Mouse (Mus musculus): ENCODE results near the gene Fbxw15. TPM values are rescaled to one million over a fixed set of nuclear protein-coding genes. Genes with fewer than 3 reads are reported as not detected.
"Not testable (repeated sequence)": the region's sequence is repeated elsewhere in the genome, so short reads cannot be mapped to it uniquely, and the experiment has no call there.

The Fbxw15 gene
- polyA plus RNA-seq (2012; rRNA removed), result not detected in 2 replicates

DNA sequence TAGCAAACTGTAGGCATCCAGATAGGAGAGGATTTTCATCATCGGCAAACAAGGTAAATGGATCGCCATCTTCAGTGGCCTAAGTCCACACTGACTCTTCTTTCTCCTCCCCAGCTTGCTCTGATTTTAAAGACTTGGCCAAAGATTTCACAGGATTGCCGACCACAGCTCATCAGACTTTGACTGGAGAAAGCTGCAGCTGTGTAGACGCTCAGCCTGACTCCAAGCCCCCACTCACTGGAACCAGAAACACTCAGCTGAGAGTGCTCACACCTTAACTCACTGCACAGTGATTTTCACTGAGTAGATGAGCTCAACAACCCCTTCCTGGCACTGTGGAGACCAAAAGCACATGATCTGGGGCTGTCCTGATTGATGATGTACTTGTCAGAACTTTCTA, at the start of gene Fbxw15:
Gene Fbxw15 (minus strand): TSS at position 101 of the 400 bp plus-strand sequence.
- H3K27me3 ChIP-seq (ENCODE audit: control insufficient read depth, insufficient read depth, low read length); DNase-seq (ENCODE audit: low read depth in 1 of 2, low spot score in 2 of 2); H3K27ac ChIP-seq (ENCODE audit: insufficient read depth, low read length); H3K36me3 ChIP-seq (ENCODE audit: control insufficient read depth, insufficient read depth, low read length); H3K4me3 ChIP-seq (ENCODE audit: extremely low read depth, insufficient read depth, insufficient read length); H3K4me1 ChIP-seq (ENCODE audit: control insufficient read depth, insufficient read depth, insufficient read length): not testable (repeated sequence)
- WGBS, result 85% methylated on average over 4 of the region's 4 CpGs

DNA sequence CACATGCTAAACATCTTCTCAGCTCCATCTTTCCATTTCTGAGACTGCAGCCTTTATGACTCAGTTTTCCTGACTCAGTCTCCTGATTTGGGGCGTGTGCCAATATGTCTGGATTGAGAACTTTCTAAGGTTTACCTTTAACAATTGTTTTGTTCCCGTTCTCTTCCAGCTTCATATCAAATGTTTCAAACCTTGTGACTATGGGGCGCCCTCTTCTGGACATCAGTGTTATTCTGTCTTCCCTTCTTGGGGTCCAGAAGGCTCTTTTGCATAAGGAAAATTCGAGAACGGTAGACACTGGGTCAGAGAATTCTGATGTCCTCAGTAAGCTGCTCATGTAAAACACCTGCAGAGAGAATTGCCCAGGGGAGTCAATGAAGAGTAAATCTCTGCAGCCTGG, 38.8 kb upstream of the Fbxw15 start:
- H3K4me3 ChIP-seq (ENCODE audit: extremely low read depth, insufficient read depth, insufficient read length); H3K27me3 ChIP-seq (ENCODE audit: control insufficient read depth, insufficient read depth, low read length); H3K27ac ChIP-seq (ENCODE audit: insufficient read depth, low read length); H3K4me1 ChIP-seq (ENCODE audit: control insufficient read depth, insufficient read depth, insufficient read length); H3K36me3 ChIP-seq (ENCODE audit: control insufficient read depth, insufficient read depth, low read length); DNase-seq (ENCODE audit: low read depth in 1 of 2, low spot score in 2 of 2): not testable (repeated sequence)
- 37% methylated on average over 5 of the region's 5 CpGs for WGBS

DNA sequence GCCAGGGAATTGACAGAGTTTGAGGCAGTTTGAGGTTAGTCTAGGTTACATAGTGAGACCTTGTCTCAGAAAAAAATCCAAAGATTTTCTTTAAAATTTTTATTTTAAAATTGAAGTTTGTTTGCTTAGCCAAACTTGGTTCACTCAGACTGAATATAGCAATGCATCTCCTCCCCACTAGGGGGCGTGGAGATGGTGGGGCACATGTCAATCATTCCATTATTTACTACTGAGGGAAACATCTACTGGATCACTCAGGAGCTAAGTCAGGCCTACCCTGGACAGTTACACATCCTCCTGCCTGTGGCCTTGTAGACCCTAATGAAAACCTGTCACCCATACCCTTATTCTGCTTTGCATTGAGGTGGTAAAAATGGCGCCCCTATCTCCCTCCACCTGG, 34.1 kb upstream of the Fbxw15 start:
- not testable (repeated sequence) for H3K27me3 ChIP-seq (ENCODE audit: control insufficient read depth, insufficient read depth, low read length); H3K4me3 ChIP-seq (ENCODE audit: extremely low read depth, insufficient read depth, insufficient read length); H3K36me3 ChIP-seq (ENCODE audit: control insufficient read depth, insufficient read depth, low read length); H3K4me1 ChIP-seq (ENCODE audit: control insufficient read depth, insufficient read depth, insufficient read length); H3K27ac ChIP-seq (ENCODE audit: insufficient read depth, low read length); DNase-seq (ENCODE audit: low read depth in 1 of 2, low spot score in 2 of 2)
- 50% methylated on average over 2 of the region's 2 CpGs for WGBS

DNA sequence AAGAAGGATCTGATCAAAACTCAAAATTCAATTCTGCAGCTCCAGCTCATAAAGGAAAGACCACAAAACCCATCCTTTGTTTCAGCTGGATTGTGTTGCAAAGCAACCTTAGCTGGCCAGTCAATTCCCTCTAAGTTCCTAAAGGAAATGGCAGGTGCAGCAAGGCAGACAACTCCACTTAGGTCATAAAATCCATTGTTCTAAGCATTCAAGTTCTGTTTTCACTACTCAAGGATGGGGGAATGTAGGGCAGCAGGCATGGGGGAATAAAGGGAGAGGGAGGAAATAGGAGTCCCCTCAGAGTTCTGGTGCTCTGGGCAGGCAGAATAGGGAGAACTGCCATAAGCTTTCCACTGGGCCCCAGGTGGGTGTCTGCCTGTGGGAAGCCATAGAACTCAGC, 29.2 kb upstream of the Fbxw15 start:
- Histone ChIP-seq H3K4me1 (ENCODE audit: control insufficient read depth, insufficient read depth, insufficient read length) (no peaks in the 10 kb centered on the region), H3K27me3 (ENCODE audit: control insufficient read depth, insufficient read depth, low read length) (no peaks in the 10 kb centered on the region), H3K27ac (ENCODE audit: insufficient read depth, low read length) (no peak overlapping the region), H3K4me3 (ENCODE audit: extremely low read depth, insufficient read depth, insufficient read length) (no peak overlapping the region), H3K36me3 (ENCODE audit: control insufficient read depth, insufficient read depth, low read length) (no peaks in the 10 kb centered on the region)
- TF ChIP-seq CTCF (IDR thresholded peaks at IDR 0.05; ENCODE audit: extremely low read depth, insufficient read depth, insufficient read length, insufficient replicate concordance) (no peak), POLR2A (IDR thresholded peaks at IDR 0.05; ENCODE audit: low read depth, low read length) (no peak)
- no peak for DNase-seq (ENCODE audit: low read depth in 1 of 2, low spot score in 2 of 2)

DNA sequence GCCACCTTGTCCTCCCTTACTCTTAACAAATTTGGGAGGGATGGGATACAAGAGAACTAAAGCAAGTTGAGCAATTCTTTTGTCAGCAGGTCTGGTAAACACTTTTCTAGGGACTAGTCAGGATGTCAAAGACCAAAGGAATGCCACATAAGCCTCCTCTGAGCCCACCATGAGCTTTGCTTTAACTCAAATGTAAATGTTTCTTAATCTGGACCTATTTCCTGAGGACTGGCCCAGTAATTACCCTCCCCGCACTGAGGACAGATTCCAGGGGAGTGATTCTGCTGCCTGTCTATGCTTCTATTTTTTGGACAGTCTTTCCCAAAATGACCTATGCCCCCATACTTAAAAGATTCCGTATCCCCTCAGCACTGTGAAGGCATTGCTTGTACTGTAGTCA, 26.8 kb upstream of the Fbxw15 start:
- 67% methylated on average over 2 of the region's 2 CpGs for WGBS
- Histone ChIP-seq H3K4me3 (ENCODE audit: extremely low read depth, insufficient read depth, insufficient read length) (no peak overlapping the region), H3K36me3 (ENCODE audit: control insufficient read depth, insufficient read depth, low read length) (no peaks in the 10 kb centered on the region), H3K4me1 (ENCODE audit: control insufficient read depth, insufficient read depth, insufficient read length) (no peaks in the 10 kb centered on the region), H3K27me3 (ENCODE audit: control insufficient read depth, insufficient read depth, low read length) (no peaks in the 10 kb centered on the region), H3K27ac (ENCODE audit: insufficient read depth, low read length) (no peak overlapping the region)
- no peak for TF ChIP-seq CTCF (IDR thresholded peaks at IDR 0.05; ENCODE audit: extremely low read depth, insufficient read depth, insufficient read length, insufficient replicate concordance)
- TF ChIP-seq POLR2A (IDR thresholded peaks at IDR 0.05; ENCODE audit: low read depth, low read length), result no peak
- DNase-seq (ENCODE audit: low read depth in 1 of 2, low spot score in 2 of 2), result no peak

DNA sequence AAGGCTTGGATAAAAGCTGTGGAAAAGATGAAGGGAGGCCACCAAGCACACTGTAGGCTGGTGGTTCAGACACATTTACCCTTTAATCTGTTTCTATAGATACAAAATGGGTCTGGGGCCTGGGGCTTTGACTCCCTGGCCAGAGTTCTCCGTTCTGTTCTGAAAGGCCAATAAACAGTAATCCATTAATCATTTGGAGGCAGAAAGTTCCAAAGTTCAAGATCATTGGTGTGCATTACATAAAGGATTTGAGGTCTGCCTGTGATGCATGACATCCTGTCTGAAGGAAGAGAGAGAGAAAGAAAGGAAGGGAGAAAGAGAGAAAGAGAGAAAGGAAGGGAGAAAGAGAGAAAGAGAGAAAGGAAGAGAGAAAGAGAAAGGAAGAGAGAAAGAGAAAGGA, 2.5 kb downstream of the Fbxw15 start:
- 83% methylated on average over 1 of the region's 1 CpGs for WGBS
- TF ChIP-seq POLR2A (IDR thresholded peaks at IDR 0.05; ENCODE audit: low read depth, low read length), result no peak
- no peak for TF ChIP-seq CTCF (IDR thresholded peaks at IDR 0.05; ENCODE audit: extremely low read depth, insufficient read depth, insufficient read length, insufficient replicate concordance)
- Histone ChIP-seq H3K27me3 (ENCODE audit: control insufficient read depth, insufficient read depth, low read length) (no peaks in the 10 kb centered on the region), H3K27ac (ENCODE audit: insufficient read depth, low read length) (no peak overlapping the region), H3K4me3 (ENCODE audit: extremely low read depth, insufficient read depth, insufficient read length) (no peak overlapping the region), H3K4me1 (ENCODE audit: control insufficient read depth, insufficient read depth, insufficient read length) (no peaks in the 10 kb centered on the region), H3K36me3 (ENCODE audit: control insufficient read depth, insufficient read depth, low read length) (no peaks in the 10 kb centered on the region)
- DNase-seq (ENCODE audit: low read depth in 1 of 2, low spot score in 2 of 2), result no peak

DNA sequence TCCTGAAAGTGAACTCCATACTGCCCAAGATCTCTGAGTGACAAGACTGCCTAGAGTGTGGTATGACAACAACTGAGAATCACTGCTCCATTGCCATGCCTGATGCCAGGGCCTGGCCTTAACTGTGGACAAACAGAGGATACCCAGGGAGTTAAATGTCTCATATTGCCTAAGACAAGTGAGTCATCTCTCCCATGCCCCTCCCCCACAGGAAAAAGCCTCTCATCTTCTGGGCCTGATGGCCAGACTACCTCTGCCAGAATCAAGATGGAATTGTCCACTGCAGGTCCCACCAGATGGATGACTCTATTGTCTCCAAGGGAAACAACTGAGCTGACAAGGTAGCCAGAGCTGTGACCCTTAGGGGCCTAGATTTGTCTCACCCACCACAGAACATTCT, 6.0 kb downstream of the Fbxw15 start:
- not testable (repeated sequence) for H3K36me3 ChIP-seq (ENCODE audit: control insufficient read depth, insufficient read depth, low read length); H3K4me1 ChIP-seq (ENCODE audit: control insufficient read depth, insufficient read depth, insufficient read length); H3K27ac ChIP-seq (ENCODE audit: insufficient read depth, low read length); H3K4me3 ChIP-seq (ENCODE audit: extremely low read depth, insufficient read depth, insufficient read length); H3K27me3 ChIP-seq (ENCODE audit: control insufficient read depth, insufficient read depth, low read length); DNase-seq (ENCODE audit: low read depth in 1 of 2, low spot score in 2 of 2)

DNA sequence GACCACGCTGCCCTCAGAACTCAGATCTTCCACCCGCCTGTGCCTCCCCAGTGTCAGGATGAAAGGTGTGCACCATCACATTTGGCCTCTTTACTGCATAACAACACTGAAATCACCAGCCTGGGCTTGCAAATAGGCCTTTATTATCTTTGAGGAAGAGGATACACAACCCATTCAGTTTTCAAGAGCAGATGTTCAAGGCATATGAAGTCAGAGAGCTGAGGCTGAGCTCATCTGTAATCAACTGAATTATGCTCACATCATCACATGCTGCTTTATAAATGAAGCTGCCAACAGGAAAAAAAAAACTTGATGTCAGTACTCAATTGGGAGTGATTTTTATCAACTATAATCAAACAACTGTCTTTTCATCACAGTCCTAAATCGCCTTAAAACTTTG, 15.6 kb downstream of the Fbxw15 start:
- no peak for TF ChIP-seq POLR2A (IDR thresholded peaks at IDR 0.05; ENCODE audit: low read depth, low read length)
- no peak for TF ChIP-seq CTCF (IDR thresholded peaks at IDR 0.05; ENCODE audit: extremely low read depth, insufficient read depth, insufficient read length, insufficient replicate concordance)
- Histone ChIP-seq H3K27ac (ENCODE audit: insufficient read depth, low read length) (no peak overlapping the region), H3K4me3 (ENCODE audit: extremely low read depth, insufficient read depth, insufficient read length) (no peak overlapping the region), H3K36me3 (ENCODE audit: control insufficient read depth, insufficient read depth, low read length) (no peaks in the 10 kb centered on the region), H3K4me1 (ENCODE audit: control insufficient read depth, insufficient read depth, insufficient read length) (no peaks in the 10 kb centered on the region), H3K27me3 (ENCODE audit: control insufficient read depth, insufficient read depth, low read length) (no peaks in the 10 kb centered on the region)
- no peak for DNase-seq (ENCODE audit: low read depth in 1 of 2, low spot score in 2 of 2)
- 72% methylated on average over 3 of the region's 3 CpGs for WGBS

DNA sequence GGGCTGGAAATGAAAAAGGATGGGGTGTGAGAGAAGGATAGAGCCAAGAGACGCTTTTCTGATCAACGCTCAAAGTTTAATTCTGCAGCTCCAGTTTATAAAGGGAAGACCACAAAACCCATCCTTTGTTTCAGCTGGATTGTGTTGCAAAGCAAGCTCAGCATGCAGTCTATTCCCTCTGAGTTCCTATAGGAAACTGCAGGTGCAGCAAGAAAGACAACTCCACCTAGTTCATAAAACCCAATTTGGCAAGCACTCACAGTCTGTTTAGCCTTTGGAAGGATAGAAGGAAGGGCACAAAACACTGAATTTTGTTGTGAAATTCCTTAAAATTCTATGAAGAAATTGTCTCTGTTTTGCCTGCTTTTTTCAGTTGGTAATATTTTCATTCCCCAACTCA, 18.4 kb downstream of the Fbxw15 start:
- DNase-seq (ENCODE audit: low read depth in 1 of 2, low spot score in 2 of 2); H3K36me3 ChIP-seq (ENCODE audit: control insufficient read depth, insufficient read depth, low read length); H3K4me1 ChIP-seq (ENCODE audit: control insufficient read depth, insufficient read depth, insufficient read length); H3K27ac ChIP-seq (ENCODE audit: insufficient read depth, low read length); H3K4me3 ChIP-seq (ENCODE audit: extremely low read depth, insufficient read depth, insufficient read length); H3K27me3 ChIP-seq (ENCODE audit: control insufficient read depth, insufficient read depth, low read length): not testable (repeated sequence)
- WGBS, result 45% methylated on average over 2 of the region's 2 CpGs
